ENCODE assay signal across 18 mouse cellular contexts in genomic region chr2:143011380-143011779, GRCm38 (mm10). TPM values are rescaled to one million over a fixed set of nuclear protein-coding genes. Genes with fewer than 3 reads are reported as not detected.
DNase-seq lines count a peak whose midpoint lies in the region; ATAC-seq and TF ChIP-seq lines count a peak whose summit lies in the region.
"Had no signal": no experiment of that assay in that cellular context is flagged by ENCODE, and none has a peak within 500 bp of the region (broad histone marks: within the 10 kb centered on the region; RNA-seq: fewer than 3 reads in every experiment).

No protein-coding gene starts in this region.

- 55% methylated on average over 8 of the region's 8 CpGs for WGBS in heart, adult 2 months
- WGBS in liver, postnatal 0 days (ENCODE audit: insufficient replicate concordance), result 65% methylated on average over 8 of the region's 8 CpGs
- WGBS in liver, embryonic 12.5 days (ENCODE audit: insufficient replicate concordance), result 50% methylated on average over 8 of the region's 8 CpGs

- H3K27ac ChIP-seq in heart, adult 2 months, result no peak overlapping the region
- no peak overlapping the region for H3K27ac ChIP-seq in liver, postnatal 0 days (ENCODE audit: low read depth)
- no peak overlapping the region for H3K27ac ChIP-seq in liver, embryonic 12.5 days
- H3K27ac ChIP-seq: embryonic facial prominence, embryonic 13.5 days; forebrain, embryonic 13.5 days; gastrocnemius, adult 2 months; heart, embryonic 10.5 days had no signal

- no peaks in the 10 kb centered on the region for H3K27me3 ChIP-seq in heart, adult 2 months (ENCODE audit: control insufficient read depth, insufficient read depth, low read length)
- H3K27me3 ChIP-seq in liver, postnatal 0 days (ENCODE audit: insufficient read depth, low read length), result no peaks in the 10 kb centered on the region
- no peaks in the 10 kb centered on the region for H3K27me3 ChIP-seq in liver, embryonic 12.5 days (replicated peaks)
- H3K27me3 ChIP-seq: embryonic facial prominence, embryonic 13.5 days; forebrain, embryonic 13.5 days had no signal

- peak; percentile 37 for DNase-seq in heart, adult 11 months
- no peak for DNase-seq in heart, adult 2 months
- no peak for DNase-seq in liver, postnatal 0 days
- peak; percentile 28 for DNase-seq in ES-CJ7 (ENCODE audit: low read depth, low spot score)
- peak; percentile 23 for DNase-seq in embryo, embryonic 10.5 days (ENCODE audit: low spot score)
- DNase-seq in adrenal gland, postnatal 36 days, result no peak
- no peak for DNase-seq in T-cell, adult 2 months (ENCODE audit: low spot score)
- DNase-seq: adrenal gland, postnatal 25 days; cerebellum, adult 18-20 months; gastrocnemius, adult 2 months; heart, postnatal 4 days; kidney, adult 11 months; thymus, adult 2 months had no signal

- no peak for TF ChIP-seq POLR2A in heart, adult 2 months (IDR thresholded peaks at IDR 0.05; ENCODE audit: insufficient read depth, low read depth, low read length)

- ATAC-seq in liver, postnatal 0 days, result no peak
- no peak for ATAC-seq in liver, embryonic 12.5 days
- ATAC-seq: forebrain, embryonic 13.5 days; midbrain, embryonic 16.5 days had no signal

- no peaks in the 10 kb centered on the region for H3K4me1 ChIP-seq in heart, adult 2 months (ENCODE audit: control insufficient read depth, insufficient read depth, low read length)
- no peaks in the 10 kb centered on the region for H3K4me1 ChIP-seq in liver, postnatal 0 days (ENCODE audit: insufficient read depth)
- no peaks in the 10 kb centered on the region for H3K4me1 ChIP-seq in liver, embryonic 12.5 days
- H3K4me1 ChIP-seq: embryonic facial prominence, embryonic 13.5 days; heart, embryonic 10.5 days had no signal

- H3K4me3 ChIP-seq in heart, adult 2 months, result no peak overlapping the region
- no peak overlapping the region for H3K4me3 ChIP-seq in liver, postnatal 0 days (ENCODE audit: low read depth, low read length)
- no peak overlapping the region for H3K4me3 ChIP-seq in liver, embryonic 12.5 days
- H3K4me3 ChIP-seq: embryonic facial prominence, embryonic 13.5 days; forebrain, embryonic 13.5 days; gastrocnemius, adult 2 months; heart, embryonic 10.5 days had no signal

- no peak overlapping the region for H3K9ac ChIP-seq in heart, adult 2 months (ENCODE audit: low read depth, low read length)
- H3K9ac ChIP-seq in liver, postnatal 0 days (replicated peaks), result no peak overlapping the region
- H3K9ac ChIP-seq in liver, embryonic 12.5 days, result no peak overlapping the region
- H3K9ac ChIP-seq: embryonic facial prominence, embryonic 13.5 days; forebrain, embryonic 13.5 days had no signal

- intact Hi-C loops in heart, adult 2 months (cut with DNase I), result no loop called here

- H3K79me2 ChIP-seq in heart, adult 2 months (replicated peaks; ENCODE audit: control insufficient read depth, insufficient read depth, low read length), result no peaks in the 10 kb centered on the region

- no peaks in the 10 kb centered on the region for H3K9me3 ChIP-seq in liver, postnatal 0 days (ENCODE audit: low read length)
- H3K9me3 ChIP-seq in liver, embryonic 12.5 days (replicated peaks), result no peaks in the 10 kb centered on the region
- H3K9me3 ChIP-seq: embryonic facial prominence, embryonic 13.5 days; forebrain, embryonic 13.5 days; heart, embryonic 10.5 days had no signal

- no peaks in the 10 kb centered on the region for H3K36me3 ChIP-seq in heart, adult 2 months (ENCODE audit: control insufficient read depth, insufficient read depth, low read length)
- H3K36me3 ChIP-seq in liver, postnatal 0 days (replicated peaks; ENCODE audit: insufficient read depth, low read length), result no peaks in the 10 kb centered on the region
- no peaks in the 10 kb centered on the region for H3K36me3 ChIP-seq in liver, embryonic 12.5 days
- H3K36me3 ChIP-seq: embryonic facial prominence, embryonic 13.5 days; heart, embryonic 10.5 days had no signal

- no peak for TF ChIP-seq EP300 in heart, adult 2 months (IDR thresholded peaks at IDR 0.05; ENCODE audit: insufficient read depth, low read depth, low read length)
- no peak for TF ChIP-seq EP300 in liver, postnatal 0 days (IDR thresholded peaks at IDR 0.05; ENCODE audit: low read depth)

- no peak overlapping the region for H3K4me2 ChIP-seq in liver, postnatal 0 days (ENCODE audit: low read depth, low read length)
- no peak overlapping the region for H3K4me2 ChIP-seq in liver, embryonic 12.5 days
- H3K4me2 ChIP-seq: embryonic facial prominence, embryonic 13.5 days; forebrain, embryonic 13.5 days had no signal

- TF ChIP-seq CTCF in heart, adult 2 months (IDR thresholded peaks at IDR 0.05), result no peak
- peak; percentile 16; the same call in 1 of the 2 replicates for TF ChIP-seq CTCF in liver, postnatal 0 days (IDR thresholded peaks at IDR 0.05; ENCODE audit: low read depth)

RNA-seq across cellular contexts. Expression of gene Snrpb2, which starts 51.5 kb away (rescaled TPM):
- total RNA-seq in heart, adult 2 months (2021), result 10 to 100 TPM; 20.6 to 21.2 TPM
- polyA plus RNA-seq in heart, adult 2 months (2012; rRNA removed), result 3.9 and 7.8 TPM in 2 replicates
- polyA plus RNA-seq in liver, postnatal 0 days (2015; fragmentation: Nextera tagmentation; extraction: Ambion mirVana), result 30.0 and 30.4 TPM in 2 replicates
- polyA plus RNA-seq in liver, embryonic 12.5 days (2016; fragmentation: Nextera tagmentation; extraction: Ambion mirVana), result 47.8 and 48.7 TPM in 2 replicates
- 10 to 100 TPM; 42.5 to 42.9 TPM for total RNA-seq in adrenal gland, postnatal 36 days (2021)

Comparison
In these comparisons a context has a peak if more than half of its experiments do, and no peak if none do; other contexts are left out.
1. DNase-seq: peak in heart, adult 11 months (single experiment), ES-CJ7 (single experiment) and embryo, embryonic 10.5 days (single experiment); none in heart, adult 2 months (0 of 2), liver, postnatal 0 days (single experiment), adrenal gland, postnatal 36 days (0 of 2) and T-cell, adult 2 months (single experiment).